Mouse (Mus musculus) myocyte (in vitro differentiated cells): Measurements from ENCODE around the gene Ndufb6.

Source experiments
- E2F4 ChIP-seq: IDR thresholded peaks from one replicate; pipeline ENCODE4 v1.6.1; 2011; ENCODE audit warnings: mild to moderate bottlenecking, control low read depth, moderate library complexity; ENCODE audit not compliant: insufficient read depth
- MAX ChIP-seq: IDR thresholded peaks from one replicate; pipeline ENCODE4 v1.6.1; 2011; ENCODE audit warnings: low read depth, mild to moderate bottlenecking, control low read depth
- MYOD1 ChIP-seq, 3 experiments: IDR thresholded peaks; one replicate each; pipeline ENCODE4 v1.6.1; 2011; ENCODE audit warnings: control low read depth in 2 of 3, low read depth in 2 of 3, mild to moderate bottlenecking in 2 of 3, moderate library complexity in 1 of 3; ENCODE audit not compliant: insufficient read length in 2 of 3, control insufficient read depth in 1 of 3
- MYOG ChIP-seq, 3 experiments: IDR thresholded peaks; one replicate each; pipeline ENCODE4 v1.6.1; 2011; ENCODE audit warnings: control low read depth in 2 of 3, low read depth in 2 of 3, mild to moderate bottlenecking in 2 of 3; ENCODE audit not compliant: insufficient read length in 2 of 3, control insufficient read depth in 1 of 3, insufficient read depth in 1 of 3
- POLR2A ChIP-seq: IDR thresholded peaks from one replicate; pipeline ENCODE4 v1.6.1; 2011; ENCODE audit warnings: low read depth, mild to moderate bottlenecking, control low read depth, moderate library complexity; ENCODE audit not compliant: insufficient read length
- POLR2AphosphoS2 ChIP-seq: IDR thresholded peaks from one replicate; pipeline ENCODE4 v1.6.1; 2011; ENCODE audit warnings: low read depth, control low read depth; ENCODE audit not compliant: insufficient read length
- SRF ChIP-seq: IDR thresholded peaks from one replicate; pipeline ENCODE4 v1.6.1; 2011; ENCODE audit warnings: low read depth; ENCODE audit not compliant: control insufficient read depth, insufficient read length
- TCF3 ChIP-seq: IDR thresholded peaks from one replicate; pipeline ENCODE4 v1.6.1; 2011; ENCODE audit warnings: low read depth, control low read depth; ENCODE audit not compliant: insufficient read length
- USF1 ChIP-seq: IDR thresholded peaks from one replicate; pipeline ENCODE4 v1.6.1; 2011; ENCODE audit warnings: low read depth, mild to moderate bottlenecking, control low read depth, moderate library complexity

DNA sequence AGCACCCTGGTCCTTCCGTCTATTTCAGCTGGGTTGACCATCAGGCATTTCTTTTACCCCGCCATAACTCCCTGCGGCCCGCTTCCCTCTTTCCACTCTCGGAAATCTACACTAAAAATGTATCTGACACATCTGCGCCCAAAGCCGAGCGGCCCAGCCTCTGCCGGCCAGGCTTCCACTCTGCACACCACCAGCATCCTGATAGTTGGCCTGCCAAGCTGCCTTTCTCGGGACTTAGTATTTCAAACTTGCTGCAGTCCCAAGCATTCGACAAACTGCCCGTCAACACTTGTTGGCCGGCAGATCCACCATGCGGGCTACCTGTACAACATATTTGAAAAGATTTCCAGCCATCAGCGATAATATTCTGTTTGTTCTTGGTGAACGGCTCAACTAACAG lies 10.4 kb downstream of the Ndufb6 start:
- TF ChIP-seq MYOG (IDR thresholded peaks at IDR 0.05; ENCODE audit: control insufficient read depth in 1 of 3, insufficient read depth in 1 of 3, insufficient read length in 2 of 3, low read depth in 2 of 3): no peak
- no peak for TF ChIP-seq SRF
- no peak for TF ChIP-seq MAX
- TF ChIP-seq POLR2A: no peak
- no peak for TF ChIP-seq USF1
- TF ChIP-seq MYOD1 (IDR thresholded peaks at IDR 0.05; ENCODE audit: control insufficient read depth in 1 of 3, insufficient read length in 2 of 3, low read depth in 2 of 3): no peak
- TF ChIP-seq E2F4: no peak
- no peak for TF ChIP-seq POLR2AphosphoS2
- TF ChIP-seq TCF3: no peak
